Mouse (Mus musculus) CH12F3 (cell line): Measurements from ENCODE around the gene Klk1b24.
"Not testable (repeated sequence)": the region's sequence is repeated elsewhere in the genome, so short reads cannot be mapped to it uniquely, and the experiment has no call there.

Experiments used
- in situ Hi-C: fragments of 300-500 bp; cut with MboI; formaldehyde crosslinking; loops from 2 replicates; pipeline ENCODE4 v1.14.3; 2020; ENCODE audit warnings: low sequenced_read_pairs

Gene Klk1b24

GRCm38 (mm10) chr7:44187936-44188335, at the start of gene Klk1b24:
Gene Klk1b24 (plus strand): TSS chr7:44188236.
- in situ Hi-C loops: not testable (repeated sequence)

GRCm38 (mm10) chr7:44179299-44180045, 8.6 kb upstream of the Klk1b24 start:
- in situ Hi-C loops: no loop called here

GRCm38 (mm10) chr7:44186516-44186915, 1.5 kb upstream of the Klk1b24 start:
- in situ Hi-C loops: not testable (repeated sequence)

- in situ Hi-C loops: not testable (repeated sequence)
Measured at GRCm38 (mm10) chr7:44193466-44193865, 5.4 kb downstream of the Klk1b24 start.

GRCm38 (mm10) chr7:44197891-44198290, 9.9 kb downstream of the Klk1b24 start, which contains the start of gene Klk1b3:
Gene Klk1b3 (plus strand): TSS chr7:44198191.
- in situ Hi-C loops: no loop called here

- in situ Hi-C loops: not testable (repeated sequence)
Measured at GRCm38 (mm10) chr7:44207135-44207534, 19.1 kb downstream of the Klk1b24 start, which contains the start of gene Klk1b4. Gene Klk1b4 (plus strand): TSS chr7:44207435.

- in situ Hi-C loops: no loop called here
Measured at GRCm38 (mm10) chr7:44208307-44208706, 20.3 kb downstream of the Klk1b24 start.

GRCm38 (mm10) chr7:44215645-44216044, 27.6 kb downstream of the Klk1b24 start, which contains the start of gene Klk1b5:
Gene Klk1b5 (plus strand): TSS chr7:44215945.
- in situ Hi-C loops: no loop called here

- in situ Hi-C loops: not testable (repeated sequence)
Measured at GRCm38 (mm10) chr7:44221601-44222000, 33.6 kb downstream of the Klk1b24 start.

GRCm38 (mm10) chr7:44222335-44222734, 34.3 kb downstream of the Klk1b24 start:
- in situ Hi-C loops: not testable (repeated sequence)

GRCm38 (mm10) chr7:44225076-44225475, 37.0 kb downstream of the Klk1b24 start, which contains the start of gene Klk1:
Gene Klk1 (plus strand): TSS chr7:44225360.
- in situ Hi-C loops: no loop called here

- in situ Hi-C loops: no loop called here
Measured at GRCm38 (mm10) chr7:44235909-44236308, 47.9 kb downstream of the Klk1b24 start, which contains the start of gene Gm36864. Gene Gm36864 (plus strand): TSS chr7:44236177.

GRCm38 (mm10) chr7:44239913-44240312, 51.9 kb downstream of the Klk1b24 start:
- in situ Hi-C loops: no loop called here

GRCm38 (mm10) chr7:44240712-44241111, 52.7 kb downstream of the Klk1b24 start:
- in situ Hi-C loops: no loop called here

GRCm38 (mm10) chr7:44241163-44241562, 53.1 kb downstream of the Klk1b24 start:
- in situ Hi-C loops: no loop called here
